Mouse (Mus musculus) stomach, postnatal 0 days (tissue): ENCODE data around the gene Rps6ka3.

Experiments used
- CTCF ChIP-seq: IDR thresholded peaks from 2 replicates; pipeline ENCODE4 v1.5.1; 2016; ENCODE audit warnings: antibody characterized with exemption, low read depth, mild to moderate bottlenecking, moderate library complexity
- EP300 ChIP-seq: optimal IDR thresholded peaks from 2 replicates; pipeline ENCODE3; 2016; ENCODE audit warnings: antibody characterized with exemption

- TF ChIP-seq CTCF = peak; percentile 55
- TF ChIP-seq EP300 = no peak
Observed at GRCm38 (mm10) chrX:159255123-159255978, 45.2 kb downstream of the Rps6ka3 start.
